Mouse (Mus musculus) intestine, embryonic 15.5 days (tissue): ENCODE measurements at regions not wholly inside any gene's neighbourhood (a gene's known extent, or its start where the extent isn't known, plus 50 kb on each side); places are given as distances from the start of the nearest gene placed in this dataset.

Experiments used
- ATAC-seq: fragments of 200-750 bp; cut with Nextera tagmentation; 2 replicates; pipeline ENCODE4 v1.8.0; 2017; ENCODE audit warnings: moderate TSS enrichment, moderate library complexity
- H3K27ac ChIP-seq: fragments of 300-500 bp; sonication (generic); 2 replicates; pipeline ENCODE4 v1.5.1; 2015; ENCODE audit warnings: mild to moderate bottlenecking, inconsistent platforms
- H3K27me3 ChIP-seq: fragments of 300-500 bp; sonication (generic); replicated peaks from 2 replicates; pipeline ENCODE4 v1.6.1; 2015; ENCODE audit warnings: inconsistent platforms
- H3K36me3 ChIP-seq: fragments of 300-500 bp; sonication (generic); 2 replicates; pipeline ENCODE4 v1.6.1; 2015; ENCODE audit warnings: inconsistent platforms
- H3K4me1 ChIP-seq: fragments of 300-500 bp; sonication (generic); replicated peaks from 2 replicates; pipeline ENCODE4 v1.6.1; 2015; ENCODE audit warnings: inconsistent platforms
- H3K4me2 ChIP-seq: fragments of 300-500 bp; sonication (generic); replicated peaks from 2 replicates; pipeline ENCODE4 v1.6.1; 2015; ENCODE audit warnings: mild to moderate bottlenecking, inconsistent platforms
- H3K4me3 ChIP-seq: fragments of 300-500 bp; sonication (generic); replicated peaks from 2 replicates; pipeline ENCODE4 v1.5.1; 2015; ENCODE audit warnings: inconsistent platforms
- H3K9ac ChIP-seq: fragments of 300-500 bp; sonication (generic); 2 replicates; pipeline ENCODE4 v1.6.1; 2015; ENCODE audit warnings: inconsistent platforms
- H3K9me3 ChIP-seq: fragments of 300-500 bp; sonication (generic); 2 replicates; pipeline ENCODE4 v1.6.1; 2016; ENCODE audit warnings: inconsistent platforms
- WGBS: fragments of 180-500 bp; shearing (Covaris S2); methylation state at CpG from one replicate; pipeline ENCODE4 v1.1.7; 2015; 5-methylcytosine and 5-hydroxymethylcytosine counted together

DNA sequence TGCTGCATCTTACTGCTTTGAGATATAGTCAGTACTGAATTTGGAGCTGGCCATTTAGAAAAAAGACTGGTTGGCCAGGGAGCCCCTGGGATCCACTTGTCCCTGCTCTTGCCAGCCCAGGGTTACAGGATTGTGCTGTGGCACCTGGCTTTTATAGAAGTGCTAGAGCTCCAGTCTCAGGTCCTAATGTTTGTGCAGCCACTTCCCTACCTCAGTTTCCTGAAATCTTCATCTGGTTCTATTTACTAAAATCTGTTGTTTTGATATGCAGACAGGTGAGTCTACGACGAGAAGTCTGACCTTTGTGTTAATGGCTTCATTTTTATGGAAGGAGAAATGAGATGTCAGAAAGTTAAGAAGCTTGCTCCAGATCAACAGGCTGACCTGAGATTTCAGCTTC, 73.0 kb upstream of the Gm47985 start:
- H3K9me3 ChIP-seq, result no peaks in the 10 kb centered on the region
- H3K36me3 ChIP-seq, result no peaks in the 10 kb centered on the region
- no peak overlapping the region for H3K4me3 ChIP-seq
- 43% methylated on average over 2 of the region's 2 CpGs for WGBS
- H3K27ac ChIP-seq, result no peak overlapping the region
- H3K27me3 ChIP-seq, result no peaks in the 10 kb centered on the region
- no peak overlapping the region for H3K4me2 ChIP-seq
- peaks cover 16% of the 10 kb centered on the region; the same call in 1 of the 2 replicates for H3K4me1 ChIP-seq
- no peak for ATAC-seq
- no peak overlapping the region for H3K9ac ChIP-seq

DNA sequence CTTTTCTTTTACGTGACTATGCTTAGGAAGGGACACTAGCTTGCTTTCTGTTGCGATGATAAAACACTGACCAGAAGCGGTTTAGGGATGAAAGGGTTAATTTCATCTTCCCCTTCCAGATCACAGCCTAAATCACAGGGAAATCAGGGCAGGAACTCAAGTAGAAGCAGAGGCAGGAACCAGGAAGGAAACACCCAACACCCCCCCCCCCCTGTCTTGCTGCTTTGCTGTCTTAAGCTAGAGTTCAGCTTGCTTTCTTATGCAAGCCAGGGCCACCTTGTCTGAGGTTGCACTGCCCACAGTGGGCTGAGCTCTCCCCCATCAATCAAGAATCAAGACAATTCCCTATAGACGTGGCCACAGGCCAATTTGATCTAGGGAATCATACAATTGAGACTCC, 71.9 kb upstream of the Gm47985 start:
- H3K9ac ChIP-seq, result no peak overlapping the region
- WGBS, result 69% methylated on average over 4 of the region's 4 CpGs
- no peak overlapping the region for H3K27ac ChIP-seq
- H3K4me3 ChIP-seq, result no peak overlapping the region
- no peaks in the 10 kb centered on the region for H3K27me3 ChIP-seq
- H3K4me2 ChIP-seq, result no peak overlapping the region
- H3K36me3 ChIP-seq, result no peaks in the 10 kb centered on the region
- ATAC-seq, result no peak
- H3K4me1 ChIP-seq, result peaks cover 15% of the 10 kb centered on the region; the same call in 1 of the 2 replicates
- no peaks in the 10 kb centered on the region for H3K9me3 ChIP-seq

DNA sequence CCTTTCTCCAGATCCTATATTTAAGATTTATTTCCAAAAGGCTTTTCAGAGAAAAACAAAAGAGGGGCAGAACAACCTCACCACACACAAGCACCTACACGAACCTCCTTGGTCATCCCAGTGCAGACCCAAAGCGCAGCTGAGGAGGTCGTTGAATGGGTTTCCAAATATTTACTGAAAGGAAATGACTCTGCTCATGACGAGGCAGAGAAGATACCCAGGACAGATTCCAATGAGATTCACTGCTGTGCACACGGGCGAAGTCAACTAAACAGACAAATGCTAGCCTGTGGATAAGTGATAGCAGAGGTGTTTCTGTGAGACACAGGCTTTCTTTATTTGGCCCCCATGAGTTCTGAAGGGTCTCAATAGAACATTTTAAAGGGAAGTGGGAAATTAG, 70.7 kb upstream of the Gm47985 start:
- no peaks in the 10 kb centered on the region for H3K9me3 ChIP-seq
- no peak overlapping the region for H3K9ac ChIP-seq
- H3K4me3 ChIP-seq, result no peak overlapping the region
- H3K36me3 ChIP-seq, result no peaks in the 10 kb centered on the region
- no peaks in the 10 kb centered on the region for H3K27me3 ChIP-seq
- no peak overlapping the region for H3K4me2 ChIP-seq
- H3K4me1 ChIP-seq, result peaks cover 15% of the 10 kb centered on the region; the same call in 1 of the 2 replicates
- no peak overlapping the region for H3K27ac ChIP-seq
- 29% methylated on average over 6 of the region's 6 CpGs for WGBS
- ATAC-seq, result no peak

DNA sequence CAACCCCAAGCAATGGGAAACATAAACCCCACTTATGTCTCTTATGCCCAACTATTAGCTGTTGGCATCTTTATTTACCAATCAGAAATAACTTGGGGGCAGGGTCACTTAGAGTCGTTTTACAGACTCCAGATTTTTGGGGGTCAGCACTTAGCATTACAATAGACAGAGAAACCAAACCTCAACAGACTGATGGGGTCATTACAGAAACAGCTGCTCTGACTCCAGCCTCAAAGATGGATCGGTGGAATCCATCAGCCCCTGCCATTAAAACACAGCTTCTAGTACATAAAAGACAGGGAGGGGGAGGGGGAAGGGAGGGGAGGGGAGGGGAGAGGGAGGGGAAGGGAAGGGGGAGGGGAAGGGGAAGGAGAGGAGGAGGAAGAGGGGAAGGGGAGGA, 69.9 kb upstream of the Gm47985 start:
- Histone ChIP-seq H3K9ac (no peak overlapping the region), H3K4me1 (peaks cover 15% of the 10 kb centered on the region; the same call in 1 of the 2 replicates), H3K9me3 (no peaks in the 10 kb centered on the region), H3K36me3 (no peaks in the 10 kb centered on the region), H3K4me2 (no peak overlapping the region), H3K27ac (no peak overlapping the region), H3K4me3 (no peak overlapping the region), H3K27me3 (no peaks in the 10 kb centered on the region)
- WGBS, result 27% methylated on average over 2 of the region's 2 CpGs
- no peak for ATAC-seq

DNA sequence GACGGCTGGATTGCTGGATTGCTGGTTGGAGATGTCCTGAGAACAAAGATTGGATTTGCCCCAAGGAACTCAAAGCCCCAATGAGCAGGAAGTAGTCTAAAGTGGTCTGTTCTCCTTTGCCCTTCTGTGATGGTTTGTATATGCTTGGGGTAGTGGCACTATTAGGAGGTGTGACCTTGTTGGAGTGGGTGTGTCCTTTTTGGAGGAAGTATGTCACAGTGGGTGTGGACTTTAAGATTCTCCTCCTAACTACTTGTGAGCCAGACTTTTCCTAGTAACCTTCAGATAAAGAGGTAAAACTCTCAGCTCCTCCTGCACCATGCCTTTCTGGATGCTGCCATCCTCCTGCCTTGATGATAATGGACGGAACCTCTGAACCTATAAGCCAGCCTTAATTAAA, 69.1 kb upstream of the Gm47985 start:
- H3K4me2 ChIP-seq, result no peak overlapping the region
- no peaks in the 10 kb centered on the region for H3K27me3 ChIP-seq
- H3K36me3 ChIP-seq, result no peaks in the 10 kb centered on the region
- H3K4me3 ChIP-seq, result no peak overlapping the region
- H3K9ac ChIP-seq, result no peak overlapping the region
- H3K27ac ChIP-seq, result no peak overlapping the region
- peaks cover 15% of the 10 kb centered on the region; the same call in 1 of the 2 replicates for H3K4me1 ChIP-seq
- 68% methylated on average over 2 of the region's 2 CpGs for WGBS
- no peaks in the 10 kb centered on the region for H3K9me3 ChIP-seq
- no peak for ATAC-seq

DNA sequence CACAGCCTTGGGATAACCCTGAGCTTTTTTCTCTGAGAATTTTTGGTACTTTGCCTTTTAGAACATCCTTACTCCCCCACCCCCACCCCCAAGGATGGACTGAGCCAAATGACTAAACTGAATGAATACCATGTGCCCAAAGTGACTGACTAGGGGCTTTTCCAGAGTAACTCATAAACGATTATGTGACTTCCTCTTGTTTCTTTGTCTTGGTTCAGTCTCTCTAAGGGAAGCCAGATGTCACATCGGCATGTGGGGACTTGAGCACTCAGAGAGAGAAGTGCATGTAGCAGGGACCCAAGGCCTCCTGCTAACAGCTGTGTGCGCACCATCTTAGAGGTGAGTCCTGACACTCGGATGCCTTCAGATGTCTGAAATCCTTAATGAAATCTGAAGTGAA, 63.8 kb upstream of the Gm47985 start:
- Histone ChIP-seq H3K4me2 (no peak overlapping the region), H3K36me3 (no peaks in the 10 kb centered on the region), H3K27me3 (no peaks in the 10 kb centered on the region), H3K4me3 (no peak overlapping the region), H3K4me1 (no peaks in the 10 kb centered on the region), H3K9ac (no peak overlapping the region), H3K9me3 (no peaks in the 10 kb centered on the region), H3K27ac (no peak overlapping the region)
- ATAC-seq, result no peak
- WGBS, result 64% methylated on average over 4 of the region's 4 CpGs

DNA sequence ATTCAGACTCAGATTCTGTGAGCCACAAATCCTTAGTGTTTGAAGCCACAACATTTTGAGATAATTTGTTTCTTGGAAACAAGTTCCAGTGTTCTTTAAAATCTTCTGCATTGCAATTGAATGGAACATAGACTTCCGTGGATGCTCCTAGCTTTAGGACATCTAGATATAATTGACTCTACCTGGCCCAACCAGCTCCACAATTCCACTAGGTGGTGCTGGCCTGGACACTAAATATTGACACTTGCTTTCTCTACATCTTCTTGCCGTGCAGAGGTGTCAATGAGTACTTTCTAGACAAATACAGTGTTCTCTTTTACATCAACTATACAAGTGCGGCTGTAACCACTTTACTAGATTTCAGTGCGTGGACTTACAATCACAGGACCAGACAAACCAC, 63.4 kb upstream of the Gm47985 start:
- Histone ChIP-seq H3K36me3 (no peaks in the 10 kb centered on the region), H3K9me3 (no peaks in the 10 kb centered on the region), H3K4me1 (no peaks in the 10 kb centered on the region), H3K9ac (no peak overlapping the region), H3K4me2 (no peak overlapping the region), H3K27me3 (no peaks in the 10 kb centered on the region), H3K4me3 (no peak overlapping the region), H3K27ac (no peak overlapping the region)
- ATAC-seq, result no peak
- 76% methylated on average over 4 of the region's 4 CpGs for WGBS

DNA sequence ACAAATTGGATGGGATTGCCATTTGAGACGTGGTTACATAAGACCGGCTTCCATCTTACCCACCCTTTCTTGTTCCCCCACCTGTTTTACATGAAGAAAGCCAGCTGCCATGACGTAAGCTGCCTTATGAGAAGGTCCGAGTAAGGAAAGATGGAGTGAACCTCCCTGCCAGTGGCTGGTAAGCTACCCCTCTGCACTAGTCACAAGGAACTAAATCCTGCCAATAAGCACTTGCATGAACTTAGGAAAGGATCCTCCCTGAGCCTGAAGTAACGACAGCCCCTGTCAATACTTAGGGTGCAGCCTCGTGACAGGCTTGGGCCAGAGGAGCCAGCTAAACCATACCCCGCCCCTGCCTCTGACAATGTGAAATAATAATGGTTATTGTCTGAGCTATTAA, 62.8 kb upstream of the Gm47985 start:
- Histone ChIP-seq H3K27ac (no peak overlapping the region), H3K9me3 (no peaks in the 10 kb centered on the region), H3K4me3 (no peak overlapping the region), H3K36me3 (no peaks in the 10 kb centered on the region), H3K9ac (no peak overlapping the region), H3K27me3 (no peaks in the 10 kb centered on the region), H3K4me2 (no peak overlapping the region), H3K4me1 (no peaks in the 10 kb centered on the region)
- 81% methylated on average over 7 of the region's 7 CpGs for WGBS
- ATAC-seq, result no peak

DNA sequence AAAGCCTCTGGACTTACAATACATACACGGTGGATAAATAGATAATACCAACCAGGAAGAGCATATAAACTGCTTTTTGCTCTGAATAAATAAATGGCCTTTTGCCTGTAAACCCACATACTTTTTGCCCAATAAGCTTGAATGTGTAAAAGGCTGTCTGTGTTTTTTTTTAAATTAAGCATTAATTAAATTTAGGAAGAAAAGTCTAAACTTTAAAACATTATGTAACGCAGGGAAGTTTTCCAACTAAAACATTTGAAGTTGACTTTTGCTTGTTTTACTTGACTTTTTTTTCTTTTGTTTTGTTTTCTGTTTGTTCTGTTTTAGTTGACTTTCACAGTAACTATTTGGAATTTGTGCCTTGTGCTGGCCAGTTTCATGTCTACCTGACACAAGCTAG, 60.7 kb upstream of the Gm47985 start:
- Histone ChIP-seq H3K9me3 (no peaks in the 10 kb centered on the region), H3K36me3 (no peaks in the 10 kb centered on the region), H3K27ac (no peak overlapping the region), H3K9ac (no peak overlapping the region), H3K4me2 (no peak overlapping the region), H3K4me1 (no peaks in the 10 kb centered on the region), H3K4me3 (no peak overlapping the region), H3K27me3 (no peaks in the 10 kb centered on the region)
- no peak for ATAC-seq
- 90% methylated on average over 2 of the region's 2 CpGs for WGBS

DNA sequence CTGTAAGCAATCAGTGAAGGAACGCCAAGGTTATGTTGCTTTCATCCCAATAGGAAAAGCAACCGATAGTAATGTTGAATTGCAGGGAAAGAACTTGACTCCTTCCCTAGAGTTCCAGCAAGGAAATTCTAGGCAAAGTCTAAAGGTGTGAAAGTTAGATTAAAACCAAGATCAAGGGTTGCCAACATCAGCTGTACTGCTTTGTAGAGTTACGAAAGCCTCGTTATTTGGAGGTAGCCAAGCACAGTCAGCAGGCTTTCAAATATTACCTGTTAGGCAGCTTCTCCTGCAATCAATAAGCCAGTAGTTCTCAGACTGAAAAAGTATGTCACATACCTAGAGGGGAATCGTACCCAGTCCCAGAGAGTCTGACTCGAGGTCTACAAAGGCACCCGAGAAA, 58.4 kb upstream of the Gm47985 start:
- no peaks in the 10 kb centered on the region for H3K9me3 ChIP-seq
- no peaks in the 10 kb centered on the region for H3K27me3 ChIP-seq
- H3K4me3 ChIP-seq, result no peak overlapping the region
- no peak overlapping the region for H3K4me2 ChIP-seq
- ATAC-seq, result no peak
- H3K36me3 ChIP-seq, result no peaks in the 10 kb centered on the region
- WGBS, result 83% methylated on average over 7 of the region's 7 CpGs
- no peak overlapping the region for H3K27ac ChIP-seq
- H3K9ac ChIP-seq, result no peak overlapping the region
- no peaks in the 10 kb centered on the region for H3K4me1 ChIP-seq

DNA sequence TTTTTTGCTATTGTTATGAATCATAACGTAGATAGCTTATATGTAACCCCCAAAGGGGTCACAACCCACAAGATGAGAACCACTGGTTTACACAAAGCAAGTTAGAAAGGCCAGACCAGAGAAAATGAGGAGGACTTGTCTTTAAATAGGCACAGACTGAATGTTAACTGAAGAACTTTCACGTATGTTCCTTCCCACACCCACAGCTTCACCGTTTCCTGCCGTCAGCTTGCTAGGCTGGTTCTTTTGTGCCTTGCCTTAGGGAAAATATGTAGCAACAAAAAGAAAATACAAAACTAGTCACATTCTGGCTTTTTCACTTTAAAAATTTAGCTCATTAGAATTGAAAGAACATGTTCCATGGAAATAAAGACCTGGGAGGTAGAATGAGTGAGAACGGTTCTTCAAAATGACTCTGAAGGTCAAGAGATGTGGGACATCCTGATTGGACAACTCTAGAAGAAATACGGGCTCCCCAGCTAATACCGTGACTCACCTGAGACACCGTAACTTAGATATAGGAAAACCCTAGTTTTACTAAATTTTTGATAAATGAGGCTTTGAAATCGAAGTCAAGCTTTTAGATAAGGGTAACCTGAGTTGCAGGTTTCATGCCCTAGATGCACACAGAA, 57.2 kb upstream of the Gm47985 start:
- Histone ChIP-seq H3K9ac (no peak overlapping the region), H3K4me3 (no peak overlapping the region), H3K9me3 (no peaks in the 10 kb centered on the region), H3K4me2 (no peak overlapping the region), H3K36me3 (no peaks in the 10 kb centered on the region), H3K4me1 (no peaks in the 10 kb centered on the region), H3K27ac (no peak overlapping the region), H3K27me3 (no peaks in the 10 kb centered on the region)
- WGBS, result 88% methylated on average over 9 of the region's 9 CpGs
- no peak for ATAC-seq

DNA sequence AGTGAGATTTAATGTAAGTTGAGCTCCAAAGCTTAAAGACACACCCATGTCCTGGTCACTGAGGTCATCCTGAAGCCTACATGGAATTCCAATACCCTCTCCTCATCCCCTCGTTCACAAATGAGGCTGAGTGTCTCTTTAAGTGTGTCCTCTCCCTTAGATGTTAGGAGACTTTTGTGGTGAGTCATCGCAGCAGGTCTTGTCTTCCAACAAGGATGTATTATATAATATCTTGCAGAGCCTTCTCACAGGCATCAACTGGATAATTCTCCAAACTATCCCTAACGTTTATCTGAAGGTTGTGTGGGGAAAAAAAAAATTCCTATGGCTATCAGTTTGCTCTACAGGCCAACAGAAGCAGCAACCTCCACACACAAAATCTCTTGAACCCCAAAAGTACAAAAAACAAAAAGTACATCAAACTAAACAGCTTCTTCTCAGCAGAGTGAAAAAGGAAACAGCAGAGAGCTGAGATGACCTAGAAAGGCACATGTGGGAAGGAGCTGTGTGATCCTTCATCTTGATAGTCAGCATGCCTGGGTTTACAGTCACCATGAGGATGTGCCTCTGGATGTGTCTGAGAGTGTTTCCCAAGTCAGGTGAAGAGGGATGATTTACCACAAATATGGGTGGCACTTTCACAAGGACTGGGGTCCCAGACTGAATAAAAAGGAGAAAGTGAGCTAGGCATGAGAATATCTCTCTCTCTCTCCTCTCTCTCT, 56.4 kb upstream of the Gm47985 start:
- H3K36me3 ChIP-seq, result no peaks in the 10 kb centered on the region
- H3K27ac ChIP-seq, result no peak overlapping the region
- no peaks in the 10 kb centered on the region for H3K9me3 ChIP-seq
- H3K27me3 ChIP-seq, result no peaks in the 10 kb centered on the region
- H3K4me1 ChIP-seq, result no peaks in the 10 kb centered on the region
- 60% methylated on average over 3 of the region's 3 CpGs for WGBS
- no peak overlapping the region for H3K4me3 ChIP-seq
- no peak for ATAC-seq
- no peak overlapping the region for H3K4me2 ChIP-seq
- no peak overlapping the region for H3K9ac ChIP-seq

DNA sequence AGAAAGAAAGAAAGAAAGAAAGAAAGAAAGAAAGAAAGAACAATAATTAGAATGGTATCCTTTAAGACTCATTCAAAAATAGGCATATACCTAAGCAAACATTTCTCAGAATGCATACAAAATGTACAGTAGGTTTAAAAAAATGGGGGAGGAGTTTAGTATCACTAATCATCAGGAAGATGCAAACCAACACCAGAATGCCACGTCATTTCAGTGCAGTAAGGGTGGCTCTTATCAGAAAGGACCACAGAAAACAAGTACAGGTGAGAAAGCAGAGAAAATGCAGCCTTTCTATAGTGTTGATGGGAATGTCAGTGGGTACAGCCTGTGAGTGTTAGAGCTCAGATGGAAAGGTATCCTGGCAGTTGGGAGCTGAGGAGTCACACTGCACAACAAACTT, 55.6 kb upstream of the Gm47985 start:
- no peaks in the 10 kb centered on the region for H3K27me3 ChIP-seq
- no peaks in the 10 kb centered on the region for H3K4me1 ChIP-seq
- H3K9ac ChIP-seq, result no peak overlapping the region
- H3K9me3 ChIP-seq, result no peaks in the 10 kb centered on the region
- H3K4me3 ChIP-seq, result no peak overlapping the region
- ATAC-seq, result no peak
- no peak overlapping the region for H3K27ac ChIP-seq
- 45% methylated on average over 1 of the region's 1 CpGs for WGBS
- H3K36me3 ChIP-seq, result no peaks in the 10 kb centered on the region
- H3K4me2 ChIP-seq, result no peak overlapping the region
